Mouse (Mus musculus) megakaryocyte progenitor cell, adult 5-6 weeks (primary cell): ENCODE measurements around the gene Irx3. TPM values are rescaled to one million over a fixed set of nuclear protein-coding genes. Genes with fewer than 3 reads are reported as not detected.
A peak's percentile ranks its signal among the peaks of the same experiment; 100 is the strongest.

Experiments used
- ATAC-seq: replicated peaks from 2 replicates; pipeline ENCODE4 v1.8.0; 2016; ENCODE audit warnings: mild to moderate bottlenecking, moderate TSS enrichment, inconsistent platforms; ENCODE audit not compliant: poor library complexity
- total RNA-seq, 2 experiments: library from RNA; stranded (forward) in 1 of 2; stranded (reverse) in 1 of 2; fragments of 157-497, 149-512 nt in 1 of 2; fragments of 200-1000 nt in 1 of 2; gene quantifications; 2 replicates each; pipeline versions ENCODE4 v1.2.3 to v1.2.4; 2015 to 2017

Gene Irx3
- total RNA-seq, 2 experiments from 2014 or later = not detected

GRCm38 (mm10) chr8:91802401-91803322 lies 795 bp upstream of the Irx3 start:
- no peak for ATAC-seq

DNA sequence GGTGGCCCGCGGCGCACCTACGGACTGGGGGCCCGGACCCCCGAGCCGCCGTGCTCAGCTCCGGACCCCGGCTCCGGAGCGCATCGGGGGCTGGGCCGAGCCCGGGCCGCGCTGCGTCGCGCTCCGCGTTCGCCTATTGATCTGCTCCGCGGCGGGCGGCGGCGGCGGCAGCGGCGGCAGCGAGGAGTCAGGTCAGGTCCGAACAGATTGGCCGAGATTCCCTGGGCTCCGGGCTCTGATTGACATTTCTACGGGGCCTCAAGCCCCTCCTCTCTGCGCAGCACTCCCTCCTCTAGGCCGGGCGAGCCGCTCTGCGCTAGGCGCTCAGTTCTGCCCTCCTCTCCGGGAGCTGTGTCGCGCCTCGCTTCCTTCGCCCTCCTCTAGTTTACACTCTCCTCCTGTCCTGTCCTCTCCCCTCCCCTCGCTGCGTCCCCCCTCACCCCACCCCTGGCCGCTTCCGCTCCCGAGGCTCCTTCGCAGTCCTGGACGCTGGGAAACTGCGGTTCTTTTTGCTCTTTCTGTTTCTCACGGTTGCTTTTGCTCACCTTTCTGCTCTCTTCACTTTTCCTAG lies 541 bp downstream of the Irx3 start:
- peak; percentile 30; the same call in 1 of the 2 replicates for ATAC-seq

- ATAC-seq = no peak
Observed at GRCm38 (mm10) chr8:91800523-91801240, 1.2 kb downstream of the Irx3 start.

DNA sequence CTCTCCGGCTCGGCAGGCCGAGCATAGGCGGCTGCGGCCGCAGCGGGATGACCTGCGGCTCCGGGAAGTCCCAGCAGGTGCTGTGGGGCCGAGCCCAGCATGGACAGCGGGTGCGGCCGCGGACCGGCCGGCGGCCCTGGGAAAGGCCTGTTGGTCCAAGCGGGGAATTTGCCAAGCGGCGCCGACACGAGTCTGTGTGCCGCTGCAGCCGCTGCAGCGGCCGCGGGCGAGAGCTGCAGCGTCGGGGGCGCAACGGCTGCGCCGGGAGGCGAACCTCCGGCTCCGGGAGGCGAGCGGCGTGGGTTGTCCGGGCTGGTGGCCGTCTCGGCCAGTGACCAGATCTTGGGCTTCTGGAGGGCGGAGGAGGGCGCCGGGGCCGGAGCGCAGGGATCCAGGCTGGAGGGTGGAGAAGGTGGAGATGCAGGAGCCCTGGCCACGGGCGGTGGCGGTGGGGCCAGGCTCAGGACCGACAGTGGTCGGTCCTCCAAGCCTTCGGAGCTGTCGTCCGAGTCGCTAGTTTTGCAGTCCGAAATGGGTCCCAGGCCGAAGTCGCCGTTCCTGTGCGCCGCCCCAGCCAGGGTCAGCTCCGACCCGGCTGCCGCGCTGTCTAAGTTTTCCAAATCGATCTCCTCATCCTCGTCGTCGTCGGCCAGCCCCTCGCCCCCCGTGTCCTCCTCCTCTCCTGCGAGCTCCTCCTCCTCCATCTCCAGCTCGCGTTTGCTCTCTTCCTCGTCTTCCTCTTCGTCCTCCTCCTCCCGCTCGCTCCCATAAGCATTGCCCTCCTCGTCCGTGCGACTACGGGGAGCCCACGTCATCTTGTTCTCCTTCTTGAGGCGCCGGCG lies 2.0 kb downstream of the Irx3 start:
- ATAC-seq = no peak

GRCm38 (mm10) chr8:91799016-91799581 lies 2.8 kb downstream of the Irx3 start:
- no peak for ATAC-seq

DNA sequence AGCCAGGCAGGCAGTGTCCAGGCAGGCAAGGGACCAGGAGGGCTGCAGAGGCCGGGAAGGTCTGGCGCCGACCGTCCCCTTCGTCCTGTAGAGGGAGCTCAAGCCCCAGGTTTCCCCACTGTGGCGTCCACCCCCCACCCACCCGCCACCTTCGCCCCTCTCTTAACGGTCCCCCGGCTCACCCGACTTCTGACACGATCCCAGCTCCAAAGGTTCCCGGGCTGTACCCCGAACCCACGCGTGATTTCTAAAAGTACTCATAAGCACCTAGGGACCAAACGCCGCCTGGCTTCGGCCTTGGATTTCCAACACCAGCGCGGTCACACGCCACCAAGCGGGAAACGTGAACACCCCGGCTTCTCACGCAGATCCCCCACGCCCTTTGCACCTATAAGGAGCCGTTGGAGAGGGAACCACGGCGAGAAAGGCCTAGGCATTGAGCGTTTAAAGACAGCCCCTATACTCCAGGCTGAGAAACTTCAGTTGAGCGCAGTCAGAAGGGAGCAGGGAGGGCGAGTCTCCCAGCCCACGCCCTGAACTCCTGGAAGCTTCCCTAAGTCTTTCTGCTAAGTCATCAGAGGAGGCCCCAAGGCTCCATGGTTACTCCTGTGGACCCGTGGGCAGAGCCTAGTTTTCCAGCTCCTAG lies 4.1 kb downstream of the Irx3 start:
- ATAC-seq = peak; percentile 65

DNA sequence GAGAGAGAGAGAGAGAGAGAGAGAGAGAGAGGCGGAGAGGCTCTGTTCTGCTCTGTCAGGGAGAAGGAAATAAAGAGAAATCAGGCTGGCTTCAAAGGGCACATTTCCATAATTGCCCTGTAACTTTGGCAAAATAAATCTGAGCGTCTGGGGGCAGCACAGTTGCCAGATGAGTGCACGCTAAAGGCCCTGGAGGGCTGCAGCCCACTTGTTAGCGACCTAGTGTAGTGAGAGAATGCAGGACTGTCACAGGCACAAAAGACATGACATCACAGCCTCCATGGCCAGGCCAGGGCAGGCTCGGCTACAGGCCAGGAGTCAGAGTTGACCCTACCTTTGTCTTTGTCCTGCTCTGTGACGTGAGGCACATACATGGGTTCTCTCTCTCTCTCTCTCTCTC lies 8.0 kb downstream of the Irx3 start:
- ATAC-seq = no peak

DNA sequence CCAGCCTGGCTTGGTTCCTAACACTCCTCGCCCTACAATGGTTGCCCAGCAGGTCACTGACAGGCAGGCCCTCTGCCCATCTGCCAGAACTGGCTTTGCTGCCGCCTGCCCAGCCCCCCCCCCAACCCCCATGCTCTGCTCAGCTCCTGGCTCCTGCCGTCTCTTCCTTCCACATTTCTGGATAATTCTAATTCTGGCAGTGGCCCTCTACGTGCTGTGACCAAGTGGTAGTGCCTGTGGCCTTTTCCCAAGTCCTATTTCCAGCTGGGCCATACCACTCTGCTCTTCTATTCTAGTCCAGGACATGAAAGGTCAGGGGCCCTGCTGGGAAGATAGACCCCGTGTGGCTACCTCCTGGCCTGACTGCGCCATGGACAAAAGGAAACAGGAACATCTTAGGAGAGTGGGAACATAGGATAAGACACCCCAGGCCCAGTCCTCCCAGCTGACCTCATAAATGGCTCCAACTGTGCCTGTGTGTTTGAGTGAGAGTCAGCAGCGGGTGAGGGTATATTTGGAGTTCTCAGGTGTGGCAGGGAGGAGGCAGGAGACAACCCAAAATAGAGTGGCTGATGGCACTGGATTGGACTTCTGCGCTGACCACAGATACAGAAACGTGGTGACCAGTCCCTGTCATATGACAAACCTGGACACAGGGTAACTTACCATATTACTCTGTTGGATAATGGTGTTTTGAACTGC lies 14.5 kb downstream of the Irx3 start:
- ATAC-seq = no peak

- no peak for ATAC-seq
Observed at GRCm38 (mm10) chr8:91782940-91783339, 18.9 kb downstream of the Irx3 start.

DNA sequence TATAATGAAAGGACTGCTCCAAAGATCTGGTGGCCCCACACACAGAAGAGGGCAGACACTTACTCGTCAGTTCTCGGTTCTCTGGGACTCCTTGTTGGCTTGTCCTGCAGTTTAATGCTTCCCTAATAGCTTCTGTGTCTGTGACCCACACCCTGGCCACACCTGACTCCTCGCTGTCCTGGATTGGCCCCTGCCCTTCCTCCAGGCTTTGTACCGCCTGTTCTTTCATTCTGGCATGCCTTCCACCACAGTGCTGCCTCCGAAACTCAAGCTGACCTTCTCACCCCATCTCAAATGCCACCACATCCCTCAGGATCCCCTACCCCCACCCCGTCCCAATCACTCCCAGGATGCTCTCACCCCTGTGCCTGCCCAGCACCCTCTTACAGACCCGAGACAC lies 19.7 kb downstream of the Irx3 start:
- no peak for ATAC-seq

DNA sequence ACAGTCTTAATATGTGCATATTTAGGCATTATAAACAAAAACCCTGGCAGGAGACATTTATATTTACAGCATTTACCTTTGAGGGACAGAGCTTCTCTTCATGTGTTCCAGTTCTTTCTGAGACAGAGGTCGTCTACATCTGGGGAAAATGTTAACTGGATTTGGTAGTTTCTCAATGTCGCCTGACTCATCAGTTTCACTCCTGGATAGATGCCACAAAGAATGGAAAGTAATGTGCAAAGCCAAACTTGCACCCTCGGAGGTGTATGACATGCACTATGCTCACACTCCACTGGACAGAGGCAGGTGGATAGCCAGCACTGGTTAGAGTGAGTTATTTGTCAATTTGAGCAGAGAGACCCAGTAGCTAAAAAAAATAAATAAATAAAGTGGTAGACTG lies 21.2 kb downstream of the Irx3 start:
- ATAC-seq = no peak

DNA sequence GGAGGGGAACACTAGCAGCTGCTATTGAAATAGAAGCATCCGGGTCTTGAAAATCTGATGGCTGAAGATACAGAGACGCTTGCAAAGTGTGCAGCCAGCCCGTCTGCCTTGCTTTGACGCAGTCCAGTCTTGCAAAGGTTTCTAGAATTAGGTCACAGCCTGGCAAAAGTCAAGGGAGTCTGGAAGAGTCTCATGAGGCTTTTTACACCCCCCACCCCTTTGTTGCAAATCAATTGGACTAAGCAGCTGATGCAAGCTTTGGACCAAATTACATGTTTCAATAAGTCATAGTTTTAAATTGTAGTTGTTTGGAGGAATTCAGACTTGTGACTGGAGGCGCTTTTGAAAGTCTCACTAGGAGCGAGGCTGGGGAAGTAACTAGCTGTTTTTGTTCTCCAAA lies 33.0 kb downstream of the Irx3 start:
- no peak for ATAC-seq

DNA sequence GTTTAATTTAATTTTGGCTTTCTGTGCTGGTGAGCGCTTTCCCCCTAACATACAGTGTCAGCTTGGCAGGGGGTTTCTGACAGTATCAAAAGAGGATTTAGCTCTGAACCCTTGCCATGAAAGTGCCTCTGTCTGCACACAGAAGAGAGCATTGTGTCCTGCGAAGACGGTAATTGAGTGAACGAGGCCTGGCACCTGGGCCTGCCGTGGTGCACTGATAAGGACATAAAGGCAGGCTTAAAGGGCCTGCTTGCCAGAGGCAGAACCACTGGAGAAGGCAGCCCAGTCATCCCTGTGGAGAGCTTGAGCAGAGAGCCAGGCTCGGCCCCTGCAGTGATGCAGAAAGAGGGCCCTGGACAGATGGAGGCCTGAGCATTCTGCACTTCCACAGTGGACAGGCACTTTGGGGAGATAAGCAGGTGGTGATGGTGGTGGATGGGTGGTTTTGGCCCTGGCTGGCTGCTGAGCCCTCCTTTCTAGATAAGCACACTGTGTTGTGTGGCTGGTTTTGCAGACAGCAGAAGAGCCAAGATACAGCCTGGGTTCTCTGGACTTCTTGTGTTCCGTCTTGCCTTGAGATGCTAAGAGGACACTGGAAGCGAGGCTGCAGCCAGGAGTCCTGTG lies 36.3 kb downstream of the Irx3 start:
- ATAC-seq = peak; percentile 83

- no peak for ATAC-seq
Observed at GRCm38 (mm10) chr8:91755566-91755965, 46.3 kb downstream of the Irx3 start.

GRCm38 (mm10) chr8:91755062-91755461 lies 46.8 kb downstream of the Irx3 start:
- no peak for ATAC-seq

DNA sequence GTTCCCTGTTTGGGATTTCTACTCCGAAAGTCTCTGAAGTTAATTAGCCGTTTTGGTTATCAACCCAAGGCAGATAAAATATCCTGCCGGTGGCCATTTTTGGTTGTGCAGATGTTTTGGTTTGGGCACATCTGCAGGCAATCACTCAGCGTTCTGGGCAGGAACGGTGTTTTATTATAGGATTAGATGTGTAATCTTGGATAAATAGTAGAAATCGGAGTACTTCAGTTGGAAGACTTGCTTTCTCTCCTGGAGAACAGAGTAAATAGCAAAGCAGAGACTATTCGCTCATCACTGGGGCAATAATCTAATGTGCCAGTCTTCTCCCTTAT lies 51.1 kb downstream of the Irx3 start:
- ATAC-seq = no peak

DNA sequence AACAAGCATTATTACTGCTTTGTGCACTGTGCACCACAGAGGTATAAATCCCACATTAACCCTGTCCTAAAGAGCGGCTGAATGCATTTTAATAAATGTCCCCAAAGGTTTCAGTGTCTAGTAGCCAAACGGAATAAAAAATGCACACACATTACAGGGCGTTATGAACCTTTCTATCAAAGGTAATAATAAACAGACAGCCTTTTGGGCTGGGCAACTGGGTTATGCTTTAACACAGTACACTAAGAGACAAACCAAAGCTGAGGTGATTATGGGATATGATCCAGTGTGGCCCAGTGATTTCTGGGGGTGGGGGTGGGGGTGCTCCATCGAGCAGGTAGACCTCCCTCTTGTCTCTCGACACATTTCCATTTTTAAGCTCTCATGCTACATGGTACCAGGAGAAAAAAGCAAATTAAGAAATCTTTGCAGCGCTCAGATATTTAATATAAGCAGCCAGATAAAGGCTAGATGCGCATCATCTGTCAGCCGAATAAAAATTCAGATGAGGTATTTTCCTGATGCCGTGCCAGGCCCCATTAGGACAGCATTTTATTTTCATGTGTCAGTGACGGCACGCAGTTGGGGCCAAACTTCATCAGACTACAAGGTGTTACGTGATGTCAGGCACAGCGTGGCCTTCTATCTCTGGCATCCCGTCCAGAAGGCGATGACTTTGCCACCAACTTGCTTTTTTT lies 51.6 kb downstream of the Irx3 start:
- ATAC-seq = no peak

DNA sequence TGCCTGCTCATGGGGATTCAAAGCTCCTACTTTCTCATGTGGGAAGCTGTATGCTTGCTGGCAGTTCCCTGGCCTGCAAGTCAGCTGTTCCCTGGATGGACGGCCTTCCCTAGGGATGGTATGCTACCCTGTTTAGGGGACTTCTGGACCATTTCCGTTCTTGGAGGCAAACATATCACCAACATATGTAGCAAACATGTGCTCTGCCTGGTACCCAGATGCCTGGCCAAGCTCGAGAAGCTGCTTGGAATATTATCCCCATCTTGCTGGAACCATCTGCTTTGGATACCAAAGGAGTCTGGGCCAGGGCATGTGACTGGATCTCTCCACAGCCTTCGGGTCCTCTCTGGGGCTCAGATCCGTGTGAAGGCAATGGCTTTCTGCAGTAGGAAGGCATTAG lies 52.5 kb downstream of the Irx3 start:
- no peak for ATAC-seq
